Mouse (Mus musculus) midbrain, embryonic 16.5 days (tissue): ENCODE data around the gene Mok. TPM values are rescaled to one million over a fixed set of nuclear protein-coding genes. Genes with fewer than 3 reads are reported as not detected.

Experiments used
- polyA plus RNA-seq: library from polyadenylated mRNA; unstranded; fragments of >200 nt; fragmentation: Nextera tagmentation; extraction: Ambion mirVana; gene quantifications from 2 replicates; pipeline ENCODE4 v1.2.1, GENCODE M21; 2015

The Mok gene
- polyA plus RNA-seq, 1 experiment from 2014 or later: 17.9 TPM

Other genes starting within 250 kb of the Mok start
- 88.0 and 91.3 TPM in 2 replicates for gene Dync1h1, start 239.5 kb downstream of the Mok start, polyA plus RNA-seq
- 0.45 TPM in 1 of 2 replicates, not detected in the other for gene 1700001K19Rik, start 158.3 kb downstream of the Mok start, polyA plus RNA-seq
- 1,533 and 1,562 TPM in 2 replicates for gene Hsp90aa1, start 138.2 kb downstream of the Mok start, polyA plus RNA-seq
- 23.4 and 24.3 TPM in 2 replicates for gene Wdr20, start 103.0 kb downstream of the Mok start, polyA plus RNA-seq
- gene Zfp839, start 9.3 kb upstream of the Mok start, polyA plus RNA-seq: 3.6 and 4.7 TPM in 2 replicates
- gene Cinp, start 48.2 kb upstream of the Mok start, polyA plus RNA-seq: 84.2 and 90.0 TPM in 2 replicates
- 7.9 and 8.4 TPM in 2 replicates for gene Tecpr2, start 48.3 kb upstream of the Mok start, polyA plus RNA-seq
- gene Ankrd9, start 138.1 kb upstream of the Mok start, polyA plus RNA-seq: 7.0 and 7.1 TPM in 2 replicates
- 4.4 and 5.3 TPM in 2 replicates for gene Rcor1, start 198.4 kb upstream of the Mok start, polyA plus RNA-seq